In genomic region chr15:12430670-12431069, GRCm38 (mm10) we compare ENCODE assay signal across 21 mouse cellular contexts.
DNase-seq lines count a peak whose midpoint lies in the region; ATAC-seq and TF ChIP-seq lines count a peak whose summit lies in the region.
"Had no signal": no experiment of that assay in that cellular context is flagged by ENCODE, and none has a peak within 500 bp of the region (broad histone marks: within the 10 kb centered on the region; RNA-seq: fewer than 3 reads in every experiment).

No protein-coding gene starts in this region.

- peak; percentile 50; the same call in 1 of the 2 replicates for TF ChIP-seq POLR2A in CH12.LX (IDR thresholded peaks at IDR 0.05; ENCODE audit: low read depth, low read length)

- no peak for TF ChIP-seq CTCF in CH12.LX (conservative IDR thresholded peaks at IDR 0.05 in 1 of 2, IDR thresholded peaks at IDR 0.05 in 1 of 2; ENCODE audit: low read depth in 2 of 2, low read length in 2 of 2)

- ATAC-seq in hindbrain, embryonic 13.5 days (ENCODE audit: low FRiP score): no peak
- 0 out of 2 replicates have a peak, but pooled peaks have one; percentile 27 for ATAC-seq in kidney, embryonic 15.5 days (replicated peaks; ENCODE audit: low FRiP score)
- ATAC-seq: forebrain, embryonic 15.5 days had no signal

- in situ Hi-C loops in CH12.LX (cut with MboI; ENCODE audit: low pct_ligation_motif_present, low pct_unique_long_range_greater_than_20kb, low sequenced_read_pairs): no loop called here

- TF ChIP-seq EP300 in CH12.LX (IDR thresholded peaks at IDR 0.05; ENCODE audit: low read length): peak; percentile 43; the same call in 1 of the 2 replicates

- no peaks in the 10 kb centered on the region for H3K9me3 ChIP-seq in hindbrain, embryonic 10.5 days
- H3K9me3 ChIP-seq in hindbrain, embryonic 13.5 days: no peaks in the 10 kb centered on the region
- no peaks in the 10 kb centered on the region for H3K9me3 ChIP-seq in kidney, embryonic 15.5 days (replicated peaks)
- no peaks in the 10 kb centered on the region for H3K9me3 ChIP-seq in CH12.LX (replicated peaks; ENCODE audit: low read length)
- H3K9me3 ChIP-seq: embryonic facial prominence, embryonic 12.5 days; forebrain, embryonic 15.5 days; G1E; heart, embryonic 10.5 days had no signal

- H3K4me1 ChIP-seq in hindbrain, embryonic 10.5 days (replicated peaks): peaks cover 62% of the 10 kb centered on the region
- H3K4me1 ChIP-seq in hindbrain, embryonic 13.5 days (replicated peaks): peaks cover 9% of the 10 kb centered on the region; the same call in 1 of the 2 replicates
- H3K4me1 ChIP-seq in kidney, embryonic 15.5 days: peaks cover 64% of the 10 kb centered on the region
- H3K4me1 ChIP-seq in CH12.LX (ENCODE audit: control insufficient read depth in 1 of 2, insufficient read depth in 2 of 2): peaks cover 29 to 48% of the 10 kb centered on the region in 2 experiments
- H3K4me1 ChIP-seq: forebrain, embryonic 15.5 days had no signal

- 33% methylated on average over 4 of the region's 4 CpGs for WGBS in hindbrain, embryonic 10.5 days
- 44% methylated on average over 4 of the region's 4 CpGs for WGBS in hindbrain, embryonic 13.5 days
- WGBS in kidney, embryonic 15.5 days: 37% methylated on average over 4 of the region's 4 CpGs

- H3K36me3 ChIP-seq in hindbrain, embryonic 10.5 days: no peaks in the 10 kb centered on the region
- H3K36me3 ChIP-seq in hindbrain, embryonic 13.5 days: no peaks in the 10 kb centered on the region
- H3K36me3 ChIP-seq in kidney, embryonic 15.5 days: no peaks in the 10 kb centered on the region
- H3K36me3 ChIP-seq in CH12.LX (replicated peaks in 1 of 2; ENCODE audit: control insufficient read depth in 1 of 2, insufficient read depth in 1 of 2, low read length in 1 of 2): no peaks in the 10 kb centered on the region
- H3K36me3 ChIP-seq: embryonic facial prominence, embryonic 12.5 days; forebrain, embryonic 15.5 days; G1E; heart, embryonic 10.5 days had no signal

- dilution Hi-C loops in CH12.LX (cut with MboI; ENCODE audit: extremely low pct_ligation_motif_present, extremely low pct_unique_long_range_greater_than_20kb, low sequenced_read_pairs): no loop called here

- no peak for DNase-seq in hindbrain, embryonic 10.5 days (ENCODE audit: low spot score)
- DNase-seq in kidney, postnatal 14 days: no peak
- DNase-seq in CH12.LX (ENCODE audit: extremely low read depth) (peak; percentile 48), R1 (ENCODE audit: low read depth, low spot score) (peak; percentile 21)
- DNase-seq in right cerebral cortex, adult 18-20 months: no peak
- DNase-seq in frontal cortex, adult 2 months (ENCODE audit: extremely low spot score in 1 of 2, low spot score in 1 of 2): no peak
- DNase-seq: adrenal gland, postnatal 10 days; cerebellum, adult 11 months; cerebellum, adult 8-10 months; cerebellum, postnatal 14 days; gastrocnemius, postnatal 36 days; heart, adult 11 months; heart, postnatal 10 days; heart, postnatal 4 days had no signal

- no peaks in the 10 kb centered on the region for H3K27me3 ChIP-seq in hindbrain, embryonic 10.5 days (ENCODE audit: insufficient read depth, poor library complexity, severe bottlenecking)
- H3K27me3 ChIP-seq in hindbrain, embryonic 13.5 days: no peaks in the 10 kb centered on the region
- H3K27me3 ChIP-seq in kidney, embryonic 15.5 days: no peaks in the 10 kb centered on the region
- no peaks in the 10 kb centered on the region for H3K27me3 ChIP-seq in CH12.LX (replicated peaks)
- H3K27me3 ChIP-seq: embryonic facial prominence, embryonic 12.5 days; forebrain, embryonic 15.5 days had no signal

- H3K4me2 ChIP-seq in hindbrain, embryonic 13.5 days: no peak overlapping the region
- H3K4me2 ChIP-seq in kidney, embryonic 15.5 days: no peak overlapping the region
- H3K4me2 ChIP-seq in CH12.LX (ENCODE audit: insufficient read depth, low read depth, poor library complexity, severe bottlenecking): peak overlapping the region; percentile 60; the same call in 1 of the 2 replicates
- H3K4me2 ChIP-seq: embryonic facial prominence, embryonic 12.5 days; forebrain, embryonic 15.5 days; hindbrain, embryonic 14.5 days had no signal

- H3K27ac ChIP-seq in hindbrain, embryonic 10.5 days: peak overlapping the region; percentile 62; the same call in 1 of the 2 replicates
- H3K27ac ChIP-seq in hindbrain, embryonic 13.5 days: no peak overlapping the region
- H3K27ac ChIP-seq in kidney, embryonic 15.5 days: peak overlapping the region; percentile 76
- peak overlapping the region; percentile 93 for H3K27ac ChIP-seq in CH12.LX (ENCODE audit: insufficient read depth, low read depth)
- H3K27ac ChIP-seq: embryonic facial prominence, embryonic 12.5 days; forebrain, embryonic 15.5 days; hindbrain, embryonic 14.5 days had no signal

- H3K9ac ChIP-seq in hindbrain, embryonic 13.5 days: no peak overlapping the region
- no peak overlapping the region for H3K9ac ChIP-seq in kidney, embryonic 15.5 days
- H3K9ac ChIP-seq in CH12.LX (ENCODE audit: insufficient read depth, low read depth): peak overlapping the region; percentile 34
- H3K9ac ChIP-seq: embryonic facial prominence, embryonic 12.5 days; forebrain, embryonic 15.5 days; hindbrain, embryonic 14.5 days had no signal

- TF ChIP-seq RAD21 in CH12.LX (IDR thresholded peaks at IDR 0.05; ENCODE audit: low read depth, low read length): no peak

- H3K79me2 ChIP-seq in CH12.LX (replicated peaks; ENCODE audit: control insufficient read depth, extremely low read depth, insufficient read depth, poor library complexity, severe bottlenecking): no peaks in the 10 kb centered on the region

- no peak overlapping the region for H3K4me3 ChIP-seq in hindbrain, embryonic 10.5 days
- no peak overlapping the region for H3K4me3 ChIP-seq in hindbrain, embryonic 13.5 days
- H3K4me3 ChIP-seq in kidney, embryonic 15.5 days (replicated peaks): no peak overlapping the region
- H3K4me3 ChIP-seq in CH12.LX (replicated peaks in 1 of 3; ENCODE audit: low read depth in 2 of 3, low read length in 2 of 3, poor library complexity in 1 of 3): no peak overlapping the region
- H3K4me3 ChIP-seq: embryonic facial prominence, embryonic 12.5 days; forebrain, embryonic 15.5 days; heart, embryonic 10.5 days had no signal

TF ChIP-seq in CH12.LX, 34 proteins besides CTCF, POLR2A, EP300 and RAD21:
- no peak for TF ChIP-seq MAFK (IDR thresholded peaks at IDR 0.05; ENCODE audit: insufficient replicate concordance, low read length)
- TF ChIP-seq ZC3H11A (IDR thresholded peaks at IDR 0.05; ENCODE audit: low read depth, low read length): no peak
- TF ChIP-seq MYC (IDR thresholded peaks at IDR 0.05; ENCODE audit: low read depth, low read length): peak; percentile 55; the same call in 1 of the 2 replicates
- no peak for TF ChIP-seq ZNF384 (IDR thresholded peaks at IDR 0.05; ENCODE audit: low read depth, low read length)
- TF ChIP-seq E2F4 (IDR thresholded peaks at IDR 0.05; ENCODE audit: insufficient replicate concordance, low read depth, low read length): no peak
- peak; percentile 70 for TF ChIP-seq ELF1 (IDR thresholded peaks at IDR 0.05; ENCODE audit: low read depth, low read length)
- peak; percentile 75 for TF ChIP-seq TBP (conservative IDR thresholded peaks at IDR 0.05; ENCODE audit: low read depth, low read length)
- TF ChIP-seq CHD1 (IDR thresholded peaks at IDR 0.05; ENCODE audit: low read depth, low read length): no peak
- no peak for TF ChIP-seq USF1 (IDR thresholded peaks at IDR 0.05; ENCODE audit: low read depth, low read length)
- TF ChIP-seq USF2 (conservative IDR thresholded peaks at IDR 0.05; ENCODE audit: low read depth, low read length): no peak
- peak; percentile 42 for TF ChIP-seq BHLHE40 (IDR thresholded peaks at IDR 0.05; ENCODE audit: low read depth, low read length)
- 0 out of 2 replicates have a peak, but pooled peaks have one; percentile 41 for TF ChIP-seq TCF12 (IDR thresholded peaks at IDR 0.05; ENCODE audit: low read depth, low read length)
- no peak for TF ChIP-seq RCOR1 (conservative IDR thresholded peaks at IDR 0.05; ENCODE audit: low read depth, low read length)
- TF ChIP-seq ETS1 (conservative IDR thresholded peaks at IDR 0.05; ENCODE audit: low read depth, low read length): peak; percentile 66
- TF ChIP-seq SMC3 (IDR thresholded peaks at IDR 0.05; ENCODE audit: low read depth, low read length): no peak
- no peak for TF ChIP-seq UBTF (IDR thresholded peaks at IDR 0.05; ENCODE audit: low read depth, low read length)
- TF ChIP-seq JUND (conservative IDR thresholded peaks at IDR 0.05; ENCODE audit: low read depth, low read length): no peak
- TF ChIP-seq JUN (IDR thresholded peaks at IDR 0.05; ENCODE audit: insufficient read depth, low read depth, low read length): no peak
- no peak for TF ChIP-seq HCFC1 (IDR thresholded peaks at IDR 0.05; ENCODE audit: low read depth, low read length)
- TF ChIP-seq MAX (IDR thresholded peaks at IDR 0.05; ENCODE audit: low read length): no peak
- no peak for TF ChIP-seq KAT2A (IDR thresholded peaks at IDR 0.05; ENCODE audit: insufficient replicate concordance, low read length)
- no peak for TF ChIP-seq GABPA (IDR thresholded peaks at IDR 0.05; ENCODE audit: insufficient replicate concordance, low read depth, low read length)
- no peak for TF ChIP-seq NELFE (IDR thresholded peaks at IDR 0.05; ENCODE audit: low read depth, low read length)
- TF ChIP-seq PAX5 (IDR thresholded peaks at IDR 0.05; ENCODE audit: low read length): no peak
- TF ChIP-seq POLR2AphosphoS2 (IDR thresholded peaks at IDR 0.05; ENCODE audit: low read depth, low read length): no peak
- no peak for TF ChIP-seq NRF1 (IDR thresholded peaks at IDR 0.05; ENCODE audit: low read depth, low read length)
- TF ChIP-seq MXI1 (IDR thresholded peaks at IDR 0.05; ENCODE audit: low read depth, low read length): no peak
- no peak for TF ChIP-seq ZMIZ1 (IDR thresholded peaks at IDR 0.05; ENCODE audit: low read depth, low read length)
- no peak for TF ChIP-seq SIN3A (IDR thresholded peaks at IDR 0.05; ENCODE audit: low read length)
- no peak for TF ChIP-seq ZKSCAN1 (IDR thresholded peaks at IDR 0.05; ENCODE audit: borderline replicate concordance, low read depth, low read length)
- TF ChIP-seq MEF2A (IDR thresholded peaks at IDR 0.05; ENCODE audit: borderline replicate concordance, low read depth, low read length): no peak
- TF ChIP-seq IRF4 (IDR thresholded peaks at IDR 0.05; ENCODE audit: low read depth, low read length): peak; percentile 51; the same call in 1 of the 2 replicates
- no peak for TF ChIP-seq MAZ (IDR thresholded peaks at IDR 0.05; ENCODE audit: low read depth, low read length)
- TF ChIP-seq CHD2 (IDR thresholded peaks at IDR 0.05; ENCODE audit: low read length): no peak; the same call in 1 of the 2 replicates

Comparison
In these comparisons a context has a peak if more than half of its experiments do, and no peak if none do; other contexts are left out.
1. DNase-seq: peak in CH12.LX (single experiment) and R1 (single experiment); none in hindbrain, embryonic 10.5 days (single experiment), kidney, postnatal 14 days (single experiment), right cerebral cortex, adult 18-20 months (single experiment) and frontal cortex, adult 2 months (0 of 2).